Mouse (Mus musculus) lung, adult 2 months (tissue): ENCODE measurements around the gene Cchcr1.

Experiments
- CTCF ChIP-seq: fragments of 200-500 bp; IDR thresholded peaks from 2 replicates; pipeline ENCODE4 v1.5.1; 2011; ENCODE audit warnings: mild to moderate bottlenecking, low read length, control low read depth; ENCODE audit not compliant: insufficient read depth
- POLR2A ChIP-seq: fragments of 200-500 bp; IDR thresholded peaks from 2 replicates; pipeline ENCODE4 v1.6.1; 2011; ENCODE audit warnings: low read depth, mild to moderate bottlenecking, control low read depth, low read length, borderline replicate concordance; ENCODE audit errors: extremely low read depth

DNA sequence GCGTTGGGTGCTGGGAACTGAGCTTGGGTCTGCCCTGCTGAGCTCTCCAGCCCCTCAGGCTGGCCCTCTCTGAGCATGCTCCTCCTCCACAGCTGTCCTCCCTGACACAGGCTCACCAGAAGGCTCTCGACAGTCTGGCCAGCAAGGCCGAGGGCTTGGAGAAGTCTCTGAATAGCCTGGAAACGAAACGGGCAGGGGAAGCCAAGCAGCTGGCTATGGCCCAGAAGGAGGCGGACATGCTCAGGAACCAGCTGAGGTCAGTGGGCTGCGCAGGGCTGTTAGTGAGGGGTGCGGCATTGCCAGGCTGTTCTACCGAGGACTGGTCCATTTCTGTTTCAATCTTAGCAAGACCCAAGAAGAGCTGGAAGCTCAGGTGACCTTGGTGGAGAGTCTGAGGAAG lies 7.5 kb downstream of the Cchcr1 start:
- no peak for TF ChIP-seq POLR2A
- no peak for TF ChIP-seq CTCF
